Mouse (Mus musculus) CH12.LX (cell line): ENCODE measurements at regions not wholly inside any gene's neighbourhood (a gene's known extent, or its start where the extent isn't known, plus 50 kb on each side); places are given as distances from the start of the nearest gene placed in this dataset.

Experiments used
- DNase-seq: peaks from one replicate; pipeline ENCODE4 v3.0.0-alpha.2; 2013; ENCODE audit errors: extremely low read depth
- H3K27ac ChIP-seq: 2 replicates; pipeline ENCODE4 v1.5.1; 2012; ENCODE audit warnings: low read depth, mild to moderate bottlenecking, control low read depth, moderate library complexity; ENCODE audit not compliant: insufficient read depth
- H3K27me3 ChIP-seq: replicated peaks from 2 replicates; pipeline ENCODE3; 2012; ENCODE audit warnings: inconsistent platforms
- H3K36me3 ChIP-seq, 2 experiments: replicated peaks in 1 of 2; 2 replicates each; pipeline versions ENCODE3 to v1.6.1; 2012; ENCODE audit warnings: inconsistent platforms in 1 of 2, low read length in 1 of 2, mild to moderate bottlenecking in 1 of 2, mixed read lengths in 1 of 2, moderate library complexity in 1 of 2; ENCODE audit not compliant: control insufficient read depth in 1 of 2, insufficient read depth in 1 of 2
- H3K4me1 ChIP-seq, 2 experiments: 2 replicates each; pipeline ENCODE4 v1.6.1; 2012; ENCODE audit warnings: inconsistent platforms in 1 of 2, moderate library complexity in 1 of 2; ENCODE audit not compliant: insufficient read depth in 2 of 2, control insufficient read depth in 1 of 2
- H3K4me2 ChIP-seq: 2 replicates; pipeline ENCODE4 v1.6.1; 2012; ENCODE audit warnings: low read depth, mild to moderate bottlenecking, control low read depth; ENCODE audit not compliant: poor library complexity, insufficient read depth, severe bottlenecking
- H3K4me3 ChIP-seq, 3 experiments: fragments of 150-350 bp in 1 of 3; sonication (generic) in 1 of 3; replicated peaks in 1 of 3; 2 replicates each; pipeline versions ENCODE3 to v1.5.1; 2011 to 2012; ENCODE audit warnings: low read depth in 2 of 3, low read length in 2 of 3, mild to moderate bottlenecking in 2 of 3, moderate library complexity in 2 of 3, control low read depth in 1 of 3, improper control_type of control experiment in 1 of 3, inconsistent platforms in 1 of 3, mixed read lengths in 1 of 3; ENCODE audit not compliant: poor library complexity in 1 of 3
- H3K79me2 ChIP-seq: replicated peaks from 2 replicates; pipeline ENCODE4 v1.6.1; 2012; ENCODE audit warnings: mild to moderate bottlenecking, moderate library complexity; ENCODE audit not compliant: control insufficient read depth, poor library complexity, insufficient read depth, severe bottlenecking; ENCODE audit errors: extremely low read depth
- H3K9ac ChIP-seq: 2 replicates; pipeline ENCODE4 v1.6.1; 2012; ENCODE audit warnings: low read depth, mild to moderate bottlenecking, control low read depth, moderate library complexity; ENCODE audit not compliant: insufficient read depth
- H3K9me3 ChIP-seq: replicated peaks from 2 replicates; pipeline ENCODE3; 2012; ENCODE audit warnings: low read length, inconsistent platforms, mixed read lengths
- BHLHE40 ChIP-seq: IDR thresholded peaks from 2 replicates; pipeline ENCODE4 v1.6.1; 2011; ENCODE audit warnings: mild to moderate bottlenecking, low read depth, low read length, improper control_type of control experiment
- CHD1 ChIP-seq: IDR thresholded peaks from 2 replicates; pipeline ENCODE4 v1.6.1; 2012; ENCODE audit warnings: low read depth, low read length, improper control_type of control experiment, inconsistent platforms
- CTCF ChIP-seq, 2 experiments: IDR thresholded peaks in 1 of 2; conservative IDR thresholded peaks in 1 of 2; 2 replicates each; pipeline ENCODE4 v1.5.1; 2011 to 2012; ENCODE audit warnings: low read depth in 2 of 2, low read length in 2 of 2, improper control_type of control experiment in 1 of 2, inconsistent platforms in 1 of 2, mild to moderate bottlenecking in 1 of 2, moderate library complexity in 1 of 2
- JUN ChIP-seq: IDR thresholded peaks from 2 replicates; pipeline ENCODE4 v1.6.1; 2011; ENCODE audit warnings: low read depth, mild to moderate bottlenecking, low read length, improper control_type of control experiment, moderate library complexity; ENCODE audit not compliant: insufficient read depth
- KAT2A ChIP-seq: IDR thresholded peaks from 2 replicates; pipeline ENCODE4 v1.6.1; 2012; ENCODE audit warnings: low read length, improper control_type of control experiment, inconsistent platforms; ENCODE audit not compliant: insufficient replicate concordance
- MAFK ChIP-seq: IDR thresholded peaks from 2 replicates; pipeline ENCODE4 v1.6.1; 2011; ENCODE audit warnings: low read length, improper control_type of control experiment; ENCODE audit not compliant: insufficient replicate concordance
- MAX ChIP-seq: IDR thresholded peaks from 2 replicates; pipeline ENCODE4 v1.6.1; 2011; ENCODE audit warnings: low read length, improper control_type of control experiment
- MXI1 ChIP-seq: IDR thresholded peaks from 2 replicates; pipeline ENCODE4 v1.6.1; 2011; ENCODE audit warnings: mild to moderate bottlenecking, low read depth, low read length, improper control_type of control experiment
- MYC ChIP-seq: IDR thresholded peaks from 2 replicates; pipeline ENCODE4 v1.6.1; 2011; ENCODE audit warnings: low read depth, mild to moderate bottlenecking, improper control_type of control experiment, low read length
- NRF1 ChIP-seq: IDR thresholded peaks from 2 replicates; pipeline ENCODE4 v1.6.1; 2014; ENCODE audit warnings: low read depth, mild to moderate bottlenecking, inconsistent platforms, low read length, improper control_type of control experiment, moderate library complexity
- POLR2A ChIP-seq: IDR thresholded peaks from 2 replicates; pipeline ENCODE4 v1.6.1; 2011; ENCODE audit warnings: low read depth, mild to moderate bottlenecking, improper control_type of control experiment, low read length
- POLR2AphosphoS2 ChIP-seq: IDR thresholded peaks from 2 replicates; pipeline ENCODE4 v1.6.1; 2011; ENCODE audit warnings: low read depth, low read length, improper control_type of control experiment
- SIN3A ChIP-seq: IDR thresholded peaks from 2 replicates; pipeline ENCODE4 v1.6.1; 2012; ENCODE audit warnings: low read length, improper control_type of control experiment, inconsistent platforms
- TBP ChIP-seq: conservative IDR thresholded peaks from 2 replicates; pipeline ENCODE4 v1.6.1; 2011; ENCODE audit warnings: low read depth, low read length, improper control_type of control experiment
- USF1 ChIP-seq: IDR thresholded peaks from 2 replicates; pipeline ENCODE4 v1.6.1; 2014; ENCODE audit warnings: low read depth, mild to moderate bottlenecking, inconsistent platforms, low read length, improper control_type of control experiment
- USF2 ChIP-seq: conservative IDR thresholded peaks from 2 replicates; pipeline ENCODE4 v1.6.1; 2011; ENCODE audit warnings: low read depth, low read length, improper control_type of control experiment
- ZMIZ1 ChIP-seq: IDR thresholded peaks from 2 replicates; pipeline ENCODE4 v1.6.1; 2012; ENCODE audit warnings: low read depth, mild to moderate bottlenecking, inconsistent platforms, low read length, improper control_type of control experiment
- ZNF384 ChIP-seq: IDR thresholded peaks from 2 replicates; pipeline ENCODE4 v1.6.1; 2012; ENCODE audit warnings: low read depth, low read length, improper control_type of control experiment, inconsistent platforms
- dilution Hi-C: fragments of 300-500 bp; cut with MboI; formaldehyde crosslinking; loops from 2 replicates; pipeline ENCODE4 v1.14.3; 2020; ENCODE audit warnings: low sequenced_read_pairs; ENCODE audit not compliant: extremely low pct_unique_long_range_greater_than_20kb, extremely low pct_ligation_motif_present
- in situ Hi-C: fragments of 300-500 bp; cut with MboI; formaldehyde crosslinking; loops from 3 replicates; pipeline ENCODE4 v1.14.3; 2019; ENCODE audit warnings: low sequenced_read_pairs, low pct_ligation_motif_present, low pct_unique_long_range_greater_than_20kb, mixed read lengths

GRCm38 (mm10) chr5:91302114-91302513, 100.7 kb downstream of the Btc start:
- no peaks in the 10 kb centered on the region for H3K9me3 ChIP-seq
- no peak overlapping the region for H3K27ac ChIP-seq
- no peak for TF ChIP-seq USF1
- TF ChIP-seq MXI1: no peak
- TF ChIP-seq POLR2AphosphoS2: no peak
- TF ChIP-seq POLR2A: no peak
- TF ChIP-seq MAFK: no peak
- no peak for TF ChIP-seq CTCF (conservative IDR thresholded peaks at IDR 0.05 in 1 of 2, IDR thresholded peaks at IDR 0.05 in 1 of 2; ENCODE audit: low read depth in 2 of 2, low read length in 2 of 2)
- no peak for TF ChIP-seq MAX
- TF ChIP-seq TBP: no peak
- TF ChIP-seq KAT2A: no peak
- no peak for TF ChIP-seq JUN
- no peak for TF ChIP-seq NRF1
- no peak for TF ChIP-seq ZNF384
- TF ChIP-seq USF2: no peak
- TF ChIP-seq SIN3A: no peak
- TF ChIP-seq MYC: no peak
- no peaks in the 10 kb centered on the region for H3K36me3 ChIP-seq
- no peak for DNase-seq
- in situ Hi-C loops: loop anchor here (10.0 to 25.0 kb wide), 2 partner anchors 265 to 327 kb away; partner anchors contain the start of gene Epgn
- no peak overlapping the region for H3K4me2 ChIP-seq
- H3K79me2 ChIP-seq: no peaks in the 10 kb centered on the region
- no peak overlapping the region for H3K4me3 ChIP-seq
- dilution Hi-C loops: no loop called here
- H3K9ac ChIP-seq: no peak overlapping the region
- H3K27me3 ChIP-seq: no peaks in the 10 kb centered on the region
- H3K4me1 ChIP-seq: no peaks in the 10 kb centered on the region

GRCm38 (mm10) chr5:91302943-91303342, 99.9 kb downstream of the Btc start:
- TF ChIP-seq USF2 (no peak), CHD1 (no peak), POLR2AphosphoS2 (no peak), CTCF (conservative IDR thresholded peaks at IDR 0.05 in 1 of 2, IDR thresholded peaks at IDR 0.05 in 1 of 2; ENCODE audit: low read depth in 2 of 2, low read length in 2 of 2) (no peak), MXI1 (no peak), ZNF384 (no peak), MYC (no peak), BHLHE40 (no peak), KAT2A (no peak), ZMIZ1 (no peak)
- H3K36me3 ChIP-seq: no peaks in the 10 kb centered on the region
- no peaks in the 10 kb centered on the region for H3K79me2 ChIP-seq
- H3K9ac ChIP-seq: no peak overlapping the region
- no peak overlapping the region for H3K4me3 ChIP-seq
- H3K9me3 ChIP-seq: no peaks in the 10 kb centered on the region
- H3K27ac ChIP-seq: no peak overlapping the region
- in situ Hi-C loops: loop anchor here (10.0 to 25.0 kb wide), 2 partner anchors 266 to 328 kb away; partner anchors contain the start of gene Epgn
- H3K4me2 ChIP-seq: no peak overlapping the region
- dilution Hi-C loops: no loop called here
- DNase-seq: no peak
- no peaks in the 10 kb centered on the region for H3K27me3 ChIP-seq
- H3K4me1 ChIP-seq: no peaks in the 10 kb centered on the region
